Mouse (Mus musculus) forebrain, postnatal 0 days (tissue): ENCODE measurements around the gene Smyd3. TPM values are rescaled to one million over a fixed set of nuclear protein-coding genes. Genes with fewer than 3 reads are reported as not detected.

Experiments used
- ATAC-seq: fragments of 200-750 bp; cut with Nextera tagmentation; 2 replicates; pipeline ENCODE4 v1.8.0; 2017; ENCODE audit warnings: mild to moderate bottlenecking, moderate library complexity
- DNase-seq: peaks from one replicate; pipeline ENCODE4 v3.0.0-alpha.2; 2015
- H3K27ac ChIP-seq: fragments of 300-500 bp; sonication (generic); 2 replicates; pipeline ENCODE4 v1.5.1; 2014; ENCODE audit warnings: low read depth, mild to moderate bottlenecking, antibody characterized with exemption, low read length, moderate library complexity, mixed read lengths
- H3K27me3 ChIP-seq: fragments of 300-500 bp; sonication (generic); 2 replicates; pipeline ENCODE4 v1.6.1; 2014; ENCODE audit warnings: mild to moderate bottlenecking, low read length, mixed read lengths; ENCODE audit not compliant: insufficient read depth
- H3K36me3 ChIP-seq: fragments of 300-500 bp; sonication (generic); 2 replicates; pipeline ENCODE4 v1.6.1; 2014; ENCODE audit warnings: mild to moderate bottlenecking, moderate library complexity; ENCODE audit not compliant: insufficient read depth
- H3K4me1 ChIP-seq: fragments of 300-500 bp; sonication (generic); 2 replicates; pipeline ENCODE4 v1.6.1; 2014; ENCODE audit warnings: antibody characterized with exemption; ENCODE audit not compliant: insufficient read depth
- H3K4me2 ChIP-seq: fragments of 300-500 bp; sonication (generic); 2 replicates; pipeline ENCODE4 v1.6.1; 2014; ENCODE audit warnings: low read depth, mild to moderate bottlenecking, moderate library complexity
- H3K4me3 ChIP-seq: fragments of 300-500 bp; sonication (generic); 2 replicates; pipeline ENCODE4 v1.5.1; 2014; ENCODE audit warnings: low read depth, low read length, mixed read lengths
- H3K9ac ChIP-seq: fragments of 300-500 bp; sonication (generic); 2 replicates; pipeline ENCODE4 v1.6.1; 2014; ENCODE audit warnings: mild to moderate bottlenecking
- H3K9me3 ChIP-seq: fragments of 300-500 bp; sonication (generic); 2 replicates; pipeline ENCODE4 v1.6.1; 2016; ENCODE audit warnings: low read length
- CTCF ChIP-seq: sonication (generic); IDR thresholded peaks from 2 replicates; pipeline ENCODE4 v1.5.1; 2016; ENCODE audit warnings: antibody characterized with exemption, control low read depth, low read depth
- WGBS: fragments of 180-500 bp; shearing (Covaris S2); extraction: QIAGEN DNeasy Blood & Tissue Kit; methylation state at CpG from one replicate; pipeline ENCODE4 v1.1.7; 2014; 5-methylcytosine and 5-hydroxymethylcytosine counted together
- polyA plus RNA-seq: library from polyadenylated mRNA; unstranded; fragments of >200 nt; fragmentation: Nextera tagmentation; extraction: Ambion mirVana; gene quantifications from 2 replicates; pipeline ENCODE4 v1.2.1, GENCODE M21; 2015
- total RNA-seq: library from RNA; depleted of rRNA; stranded (reverse); fragments of >200 nt; gene quantifications from 2 replicates; pipeline ENCODE4 v1.2.3, GENCODE M21; 2014

The Smyd3 gene
- total and polyA plus RNA-seq, 2 experiments from 2014 or later: 19.0 to 27.6 TPM

- Histone ChIP-seq H3K27ac (no peak overlapping the region), H3K4me2 (no peak overlapping the region), H3K27me3 (no peaks in the 10 kb centered on the region), H3K9me3 (no peaks in the 10 kb centered on the region), H3K9ac (no peak overlapping the region), H3K4me3 (no peak overlapping the region), H3K36me3 (no peaks in the 10 kb centered on the region), H3K4me1 (no peaks in the 10 kb centered on the region)
- DNase-seq (no peak), ATAC-seq (no peak)
- 78% methylated on average over 11 of the region's 11 CpGs for WGBS
- TF ChIP-seq CTCF: no peak
Observed at GRCm38 (mm10) chr1:179255826-179256512, 261.9 kb downstream of the Smyd3 start.

GRCm38 (mm10) chr1:179254531-179254930 lies 263.3 kb downstream of the Smyd3 start:
- H3K36me3 ChIP-seq: no peaks in the 10 kb centered on the region
- H3K27ac ChIP-seq: no peak overlapping the region
- no peaks in the 10 kb centered on the region for H3K27me3 ChIP-seq
- H3K9me3 ChIP-seq: no peaks in the 10 kb centered on the region
- WGBS: 22% methylated on average over 3 of the region's 3 CpGs
- ATAC-seq (no peak), DNase-seq (no peak)
- TF ChIP-seq CTCF: no peak
- no peak overlapping the region for H3K4me2 ChIP-seq
- H3K4me1 ChIP-seq: no peaks in the 10 kb centered on the region; the same call in 1 of the 2 replicates
- H3K9ac ChIP-seq: no peak overlapping the region
- no peak overlapping the region for H3K4me3 ChIP-seq

GRCm38 (mm10) chr1:179252611-179253010 lies 265.2 kb downstream of the Smyd3 start:
- Histone ChIP-seq H3K36me3 (no peaks in the 10 kb centered on the region), H3K9me3 (no peaks in the 10 kb centered on the region), H3K27ac (no peak overlapping the region), H3K4me3 (no peak overlapping the region), H3K27me3 (no peaks in the 10 kb centered on the region), H3K4me2 (no peak overlapping the region), H3K4me1 (peaks cover 2% of the 10 kb centered on the region; the same call in 1 of the 2 replicates), H3K9ac (no peak overlapping the region)
- no peak for ATAC-seq
- no peak for DNase-seq
- 67% methylated on average over 4 of the region's 4 CpGs for WGBS
- TF ChIP-seq CTCF: no peak

- 86% methylated on average over 3 of the region's 3 CpGs for WGBS
- Histone ChIP-seq H3K27ac (no peak overlapping the region), H3K9ac (no peak overlapping the region), H3K4me3 (no peak overlapping the region), H3K36me3 (no peaks in the 10 kb centered on the region), H3K9me3 (no peaks in the 10 kb centered on the region), H3K27me3 (no peaks in the 10 kb centered on the region), H3K4me2 (no peak overlapping the region), H3K4me1 (peaks cover 2% of the 10 kb centered on the region; the same call in 1 of the 2 replicates)
- ATAC-seq (no peak), DNase-seq (no peak)
- TF ChIP-seq CTCF: no peak
Observed at GRCm38 (mm10) chr1:179250388-179250787, 267.5 kb downstream of the Smyd3 start.

- no peak for ATAC-seq
- H3K9me3 ChIP-seq: no peaks in the 10 kb centered on the region
- H3K4me1 ChIP-seq: no peaks in the 10 kb centered on the region
- H3K9ac ChIP-seq: no peak overlapping the region
- H3K36me3 ChIP-seq: no peaks in the 10 kb centered on the region
- no peak overlapping the region for H3K4me3 ChIP-seq
- WGBS: 76% methylated on average over 8 of the region's 8 CpGs
- TF ChIP-seq CTCF: no peak
- H3K4me2 ChIP-seq: no peak overlapping the region
- H3K27ac ChIP-seq: no peak overlapping the region
- no peak for DNase-seq
- H3K27me3 ChIP-seq: no peaks in the 10 kb centered on the region
Observed at GRCm38 (mm10) chr1:179243554-179243953, 274.3 kb downstream of the Smyd3 start.

- H3K4me1 ChIP-seq: no peaks in the 10 kb centered on the region
- H3K9ac ChIP-seq: no peak overlapping the region
- H3K27me3 ChIP-seq: no peaks in the 10 kb centered on the region
- H3K36me3 ChIP-seq: no peaks in the 10 kb centered on the region
- H3K4me3 ChIP-seq: no peak overlapping the region
- H3K27ac ChIP-seq: no peak overlapping the region
- H3K4me2 ChIP-seq: no peak overlapping the region
- DNase-seq (no peak), ATAC-seq (no peak)
- 93% methylated on average over 6 of the region's 6 CpGs for WGBS
- no peak for TF ChIP-seq CTCF
- no peaks in the 10 kb centered on the region for H3K9me3 ChIP-seq
Observed at GRCm38 (mm10) chr1:179240663-179241279, 277.1 kb downstream of the Smyd3 start.

GRCm38 (mm10) chr1:179238639-179239038 lies 279.2 kb downstream of the Smyd3 start:
- H3K27ac ChIP-seq: no peak overlapping the region
- H3K4me1 ChIP-seq: no peaks in the 10 kb centered on the region
- no peak overlapping the region for H3K4me3 ChIP-seq
- H3K9me3 ChIP-seq: no peaks in the 10 kb centered on the region
- 59% methylated on average over 2 of the region's 2 CpGs for WGBS
- no peaks in the 10 kb centered on the region for H3K27me3 ChIP-seq
- H3K4me2 ChIP-seq: no peak overlapping the region
- H3K36me3 ChIP-seq: no peaks in the 10 kb centered on the region
- no peak overlapping the region for H3K9ac ChIP-seq
- no peak for TF ChIP-seq CTCF
- no peak for ATAC-seq
- no peak for DNase-seq
